8 mouse cellular contexts compared by ENCODE assay signal in genomic region chr3:123160792-123161191, GRCm38 (mm10).
DNase-seq lines count a peak whose midpoint lies in the region; ATAC-seq and TF ChIP-seq lines count a peak whose summit lies in the region.
"Had no signal": no experiment of that assay in that cellular context is flagged by ENCODE, and none has a peak within 500 bp of the region (broad histone marks: within the 10 kb centered on the region; RNA-seq: fewer than 3 reads in every experiment).

No protein-coding gene starts in this region.

- in situ Hi-C loops in ES-E14 (cut with MboI; ENCODE audit: low sequenced_read_pairs in 2 of 2, unreplicated experiment in 2 of 2) = loop anchor here in 1 of 2 experiments (10.0 kb wide), 2 partner anchors 164 to 194 kb away; no protein-coding TSS in a partner anchor

- no peak overlapping the region for H3K9ac ChIP-seq in kidney, embryonic 15.5 days
- H3K9ac ChIP-seq in ES-E14 (ENCODE audit: insufficient read depth, low read depth, low read length, poor library complexity, severe bottlenecking) = no peak overlapping the region
- H3K9ac ChIP-seq: liver, embryonic 13.5 days had no signal

- TF ChIP-seq POLR2A in lung, adult 2 months (IDR thresholded peaks at IDR 0.05; ENCODE audit: borderline replicate concordance, extremely low read depth, low read depth, low read length) = no peak

- no peak overlapping the region for H3K27ac ChIP-seq in kidney, embryonic 15.5 days
- H3K27ac ChIP-seq in ES-E14 (ENCODE audit: insufficient read depth, low read depth, low read length, poor library complexity, severe bottlenecking) = no peak overlapping the region
- H3K27ac ChIP-seq: liver, embryonic 13.5 days had no signal

- peaks cover 38% of the 10 kb centered on the region for H3K4me1 ChIP-seq in kidney, embryonic 15.5 days
- no peaks in the 10 kb centered on the region for H3K4me1 ChIP-seq in ES-E14 (ENCODE audit: control insufficient read depth in 2 of 2, insufficient read depth in 2 of 2, low read length in 2 of 2, poor library complexity in 1 of 2)
- H3K4me1 ChIP-seq in lung, adult 2 months (ENCODE audit: control insufficient read depth, insufficient read depth, low read length) = no peaks in the 10 kb centered on the region

- no peaks in the 10 kb centered on the region for H3K9me3 ChIP-seq in kidney, embryonic 15.5 days (replicated peaks)
- H3K9me3 ChIP-seq in ES-E14 (ENCODE audit: control insufficient read depth, insufficient read depth, low read depth, low read length) = no peaks in the 10 kb centered on the region
- H3K9me3 ChIP-seq: liver, embryonic 13.5 days had no signal

- TF ChIP-seq CTCF in lung, adult 2 months (IDR thresholded peaks at IDR 0.05; ENCODE audit: insufficient read depth, low read length) = no peak

- ATAC-seq in kidney, embryonic 15.5 days (replicated peaks; ENCODE audit: low FRiP score) = no peak

- no peak overlapping the region for H3K4me2 ChIP-seq in kidney, embryonic 15.5 days
- H3K4me2 ChIP-seq: liver, embryonic 13.5 days had no signal

- H3K36me3 ChIP-seq in kidney, embryonic 15.5 days = no peaks in the 10 kb centered on the region
- no peaks in the 10 kb centered on the region for H3K36me3 ChIP-seq in ES-E14 (ENCODE audit: control insufficient read depth, insufficient read depth, low read length, poor library complexity, severe bottlenecking)
- H3K36me3 ChIP-seq: liver, embryonic 13.5 days had no signal

- H3K27me3 ChIP-seq in kidney, embryonic 15.5 days = no peaks in the 10 kb centered on the region
- H3K27me3 ChIP-seq: liver, embryonic 13.5 days had no signal

- 23% methylated on average over 4 of the region's 4 CpGs for WGBS in kidney, embryonic 15.5 days
- 12% methylated on average over 4 of the region's 4 CpGs for WGBS in lung, adult 2 months

- no peak overlapping the region for H3K4me3 ChIP-seq in kidney, embryonic 15.5 days (replicated peaks)
- H3K4me3 ChIP-seq in ES-E14 (ENCODE audit: insufficient read depth in 1 of 2, low read depth in 1 of 2, low read length in 2 of 2, poor library complexity in 1 of 2, severe bottlenecking in 1 of 2) = no peak overlapping the region
- H3K4me3 ChIP-seq in lung, adult 2 months (replicated peaks; ENCODE audit: extremely low read depth, low read depth, low read length) = no peak overlapping the region
- H3K4me3 ChIP-seq: liver, embryonic 13.5 days had no signal

- peak; percentile 44 for DNase-seq in kidney, adult 9 months
- peak; percentile 38 for DNase-seq in CD4-positive helper T cell, adult 2 months (ENCODE audit: low read depth, low spot score)
- DNase-seq in ES-E14 (ENCODE audit: low read depth, low spot score) = no peak
- DNase-seq in embryo, embryonic 10 days (ENCODE audit: low spot score) = peak; percentile 69
- peak; percentile 14 for DNase-seq in lung, adult 2 months
- peak; percentile 42 for DNase-seq in thymus, postnatal 4 days
- DNase-seq: liver, embryonic 13.5 days had no signal

TF ChIP-seq in ES-E14, 5 proteins besides CTCF, POLR2A, EP300 and RAD21:
- peak; percentile 97 for TF ChIP-seq MAFK (IDR thresholded peaks at IDR 0.05; ENCODE audit: insufficient read depth, low read depth, low read length)
- peak; percentile 82 for TF ChIP-seq ZC3H11A (IDR thresholded peaks at IDR 0.05; ENCODE audit: borderline replicate concordance, low read depth, low read length)
- no peak for TF ChIP-seq ZNF384 (IDR thresholded peaks at IDR 0.05; ENCODE audit: low read depth, low read length)
- TF ChIP-seq HCFC1 (IDR thresholded peaks at IDR 0.05; ENCODE audit: borderline replicate concordance, insufficient read depth, low read length) = no peak
- TF ChIP-seq CHD2 (IDR thresholded peaks at IDR 0.05; ENCODE audit: low read depth, low read length) = no peak
